Mouse (Mus musculus) lung, embryonic 15.5 days (tissue): ENCODE data around the gene Gpd1. TPM values are rescaled to one million over a fixed set of nuclear protein-coding genes. Genes with fewer than 3 reads are reported as not detected.

Source experiments
- polyA plus RNA-seq: library from polyadenylated mRNA; unstranded; fragments of >200 nt; fragmentation: Nextera tagmentation; extraction: Ambion mirVana; gene quantifications from 2 replicates; pipeline ENCODE4 v1.2.1, GENCODE M21; 2015

Gpd1 gene
- polyA plus RNA-seq, 1 experiment from 2014 or later, result 0.82 TPM

Other genes starting within 250 kb of the Gpd1 start
- 15.0 and 16.1 TPM in 2 replicates for gene Bcdin3d, start 242.8 kb upstream of the Gpd1 start, polyA plus RNA-seq
- gene Faim2, start 189.3 kb upstream of the Gpd1 start, polyA plus RNA-seq, result 1.1 and 1.4 TPM in 2 replicates
- 0.34 TPM in 1 of 2 replicates, not detected in the other for gene Aqp2, start 138.5 kb upstream of the Gpd1 start, polyA plus RNA-seq
- gene Aqp5, start 126.7 kb upstream of the Gpd1 start, polyA plus RNA-seq, result 1.5 and 1.9 TPM in 2 replicates
- not detected in 2 replicates for gene Aqp6, start 116.1 kb upstream of the Gpd1 start, polyA plus RNA-seq
- 174 and 186 TPM in 2 replicates for gene Racgap1, start 65.9 kb upstream of the Gpd1 start, polyA plus RNA-seq
- gene Asic1, start 47.1 kb upstream of the Gpd1 start, polyA plus RNA-seq, result 1.4 and 1.8 TPM in 2 replicates
- 41.1 and 50.7 TPM in 2 replicates for gene Smarcd1, start 15.4 kb upstream of the Gpd1 start, polyA plus RNA-seq
- not detected in 2 replicates for gene Gm17349, start 12.0 kb upstream of the Gpd1 start, polyA plus RNA-seq
- 132 and 137 TPM in 2 replicates for gene Cox14, start 8.1 kb downstream of the Gpd1 start, polyA plus RNA-seq
- gene Cers5, start 55.4 kb downstream of the Gpd1 start, polyA plus RNA-seq, result 75.3 and 78.0 TPM in 2 replicates
- 37.9 and 43.6 TPM in 2 replicates for gene Lima1, start 157.9 kb downstream of the Gpd1 start, polyA plus RNA-seq
- gene Fam186a, start 249.5 kb downstream of the Gpd1 start, polyA plus RNA-seq, result 0.03 TPM in 1 of 2 replicates, not detected in the other